Mouse (Mus musculus): Measurements from ENCODE around the gene Hsd11b2.

The Hsd11b2 gene

DNA sequence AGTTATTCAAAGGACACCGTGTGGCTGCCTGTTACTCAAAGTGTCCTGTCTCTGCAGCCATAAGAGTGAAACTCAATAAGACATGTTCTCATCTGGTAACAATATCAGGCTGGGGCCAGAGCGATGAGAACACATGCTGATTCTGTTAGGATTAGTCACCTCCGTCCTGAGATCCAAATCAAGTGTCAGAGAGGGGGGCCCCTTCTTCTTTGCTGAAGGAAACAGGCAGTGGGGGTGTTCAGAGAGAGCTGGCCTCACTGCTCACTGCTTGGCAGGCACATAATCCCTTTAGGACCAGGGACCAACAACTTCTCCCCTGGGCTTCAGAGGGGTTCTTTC lies 34.6 kb upstream of the Hsd11b2 start:
- no peak for DNase-seq (ENCODE audit: low read depth, low spot score)

DNA sequence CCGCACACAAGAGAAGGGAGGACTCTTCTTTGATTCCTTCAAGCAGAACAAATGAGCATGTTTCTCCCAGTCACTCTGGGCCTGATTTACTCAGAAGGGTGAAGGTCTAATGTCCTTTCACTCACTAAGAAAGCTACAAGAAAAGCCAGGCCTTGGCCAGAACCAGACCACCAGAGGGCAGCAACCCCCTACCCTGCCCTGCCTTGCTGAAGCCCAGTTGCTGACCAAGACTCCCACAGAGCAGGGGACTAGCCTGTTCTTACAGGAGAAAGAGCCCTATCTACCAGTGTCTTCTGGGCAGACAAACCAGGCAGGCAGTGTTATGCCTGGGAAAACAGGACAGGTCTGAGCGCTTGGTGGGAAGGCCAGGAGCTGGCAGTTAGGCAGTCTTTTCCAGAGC lies 34.2 kb upstream of the Hsd11b2 start:
- peak; percentile 24 for DNase-seq (ENCODE audit: low read depth, low spot score)

DNA sequence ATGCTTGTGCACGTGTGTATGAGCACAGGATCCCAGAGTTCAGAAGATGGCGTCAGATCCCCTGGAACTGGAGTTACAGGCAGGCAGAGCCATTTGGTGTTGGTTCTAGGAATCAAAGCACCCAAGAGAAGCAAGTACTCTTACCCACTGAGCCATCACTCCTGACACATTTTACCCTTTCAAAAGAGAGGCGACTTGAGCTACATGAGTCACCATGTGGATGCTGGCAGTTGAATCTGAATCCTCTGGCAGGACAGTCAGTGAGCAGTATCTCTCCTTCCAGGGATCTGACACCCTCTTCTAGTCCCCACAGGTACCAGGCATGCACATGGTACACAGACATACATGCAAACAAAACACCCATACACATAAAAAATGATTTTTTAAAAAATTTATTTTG lies 30.5 kb upstream of the Hsd11b2 start:
- DNase-seq (ENCODE audit: low read depth, low spot score): no peak

DNA sequence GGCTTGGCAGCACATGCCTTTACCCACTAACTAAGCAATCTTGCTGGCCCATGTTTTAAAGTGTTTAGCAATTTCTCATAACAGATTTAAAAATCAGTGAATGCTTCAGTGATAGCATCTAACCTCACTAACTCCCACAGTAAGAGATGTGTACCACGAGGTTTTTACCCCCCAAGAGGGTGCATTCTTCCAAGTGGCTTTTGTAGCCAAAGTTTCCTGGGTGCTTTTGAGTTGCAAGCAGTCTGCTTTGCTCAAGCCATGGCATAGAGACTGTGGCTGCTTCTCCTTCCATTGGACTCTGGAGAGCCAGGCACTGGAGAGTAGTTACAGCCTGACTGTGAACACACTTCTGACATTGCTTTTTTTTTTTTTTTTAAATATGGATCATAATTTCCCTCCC lies 29.3 kb upstream of the Hsd11b2 start:
- DNase-seq (ENCODE audit: low read depth, low spot score): no peak

DNA sequence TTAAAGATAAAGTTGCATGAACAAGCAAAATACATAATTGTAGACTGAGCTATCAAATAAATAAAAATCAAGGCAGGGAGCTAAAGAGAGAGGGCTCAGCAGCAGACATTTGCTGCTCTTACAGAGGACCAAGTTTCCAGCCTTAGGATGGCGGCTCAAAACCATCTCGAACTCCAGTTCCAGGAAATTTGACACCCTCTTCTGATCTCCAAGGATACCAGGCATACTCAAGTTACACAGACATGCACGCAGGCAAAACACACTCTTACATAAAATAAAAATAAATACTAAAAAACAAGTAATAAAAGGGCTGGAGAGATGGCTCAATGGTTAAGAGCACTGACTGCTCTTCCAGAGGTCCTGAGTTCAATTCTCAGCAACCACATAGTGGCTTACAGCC lies 25.1 kb upstream of the Hsd11b2 start:
- DNase-seq (ENCODE audit: low read depth, low spot score): no peak

DNA sequence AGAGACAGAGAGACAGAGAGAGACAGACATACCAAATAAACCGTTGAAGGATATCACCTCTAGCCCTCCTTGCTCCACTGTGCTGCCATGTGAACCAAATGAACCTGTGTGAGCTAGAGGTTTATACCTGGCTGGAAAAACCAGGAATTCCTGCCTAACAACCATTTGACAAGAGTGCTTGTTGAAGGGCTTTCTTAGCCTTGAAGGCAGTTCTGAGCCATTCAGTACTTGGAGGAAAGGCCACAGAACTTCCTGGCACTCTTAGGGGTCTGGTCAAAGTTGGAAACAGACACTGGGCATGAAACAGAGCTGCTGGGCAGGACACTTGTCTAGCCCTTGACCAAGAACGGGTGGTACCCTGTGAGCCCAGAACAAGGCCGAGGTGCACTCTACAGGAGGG lies 24.0 kb upstream of the Hsd11b2 start:
- DNase-seq (ENCODE audit: low read depth, low spot score): no peak

DNA sequence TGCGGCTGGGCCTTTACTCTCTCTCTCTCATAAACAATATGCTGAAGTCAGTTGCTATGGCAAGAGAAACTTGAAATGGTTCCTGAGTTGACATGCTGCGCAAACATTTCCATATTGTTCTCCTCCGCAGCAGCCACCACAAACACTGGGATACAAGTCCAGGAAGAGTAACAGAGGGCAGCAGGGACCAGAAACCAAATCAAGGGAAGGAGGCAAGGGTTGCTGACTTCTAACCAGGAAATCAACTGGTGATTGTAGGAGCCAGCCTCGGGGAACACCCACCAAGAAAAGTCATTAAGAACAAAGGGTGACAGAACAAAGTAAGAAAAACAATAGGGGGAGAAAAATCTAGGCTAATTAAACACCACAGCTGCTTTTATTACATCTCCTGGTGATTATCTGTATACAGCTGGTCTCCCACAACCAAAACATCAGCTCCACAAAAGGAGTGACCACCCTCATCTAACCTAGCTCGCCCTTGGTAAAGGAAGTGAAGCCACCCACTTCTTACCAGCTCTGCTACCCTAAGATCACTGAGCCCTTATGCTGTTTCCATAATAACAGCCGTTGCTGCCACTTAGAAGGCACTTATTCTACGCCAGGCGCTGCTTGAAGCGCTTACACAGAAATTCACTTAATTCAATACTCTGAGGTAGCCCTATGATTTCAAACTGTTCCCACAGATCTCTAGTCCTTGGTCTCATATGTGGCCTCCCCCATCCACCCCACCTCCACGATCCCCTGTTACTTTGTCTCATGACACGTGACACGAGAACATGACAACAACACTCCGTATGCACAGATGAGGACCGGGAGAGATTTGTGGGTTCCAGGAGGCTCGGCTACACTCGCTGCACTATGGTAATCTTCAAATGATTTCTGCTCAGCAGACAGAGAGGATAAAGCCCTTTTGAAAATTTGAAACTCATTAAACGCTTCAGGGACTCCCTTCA lies 22.9 kb upstream of the Hsd11b2 start:
- no peak for DNase-seq (ENCODE audit: low read depth, low spot score)

DNA sequence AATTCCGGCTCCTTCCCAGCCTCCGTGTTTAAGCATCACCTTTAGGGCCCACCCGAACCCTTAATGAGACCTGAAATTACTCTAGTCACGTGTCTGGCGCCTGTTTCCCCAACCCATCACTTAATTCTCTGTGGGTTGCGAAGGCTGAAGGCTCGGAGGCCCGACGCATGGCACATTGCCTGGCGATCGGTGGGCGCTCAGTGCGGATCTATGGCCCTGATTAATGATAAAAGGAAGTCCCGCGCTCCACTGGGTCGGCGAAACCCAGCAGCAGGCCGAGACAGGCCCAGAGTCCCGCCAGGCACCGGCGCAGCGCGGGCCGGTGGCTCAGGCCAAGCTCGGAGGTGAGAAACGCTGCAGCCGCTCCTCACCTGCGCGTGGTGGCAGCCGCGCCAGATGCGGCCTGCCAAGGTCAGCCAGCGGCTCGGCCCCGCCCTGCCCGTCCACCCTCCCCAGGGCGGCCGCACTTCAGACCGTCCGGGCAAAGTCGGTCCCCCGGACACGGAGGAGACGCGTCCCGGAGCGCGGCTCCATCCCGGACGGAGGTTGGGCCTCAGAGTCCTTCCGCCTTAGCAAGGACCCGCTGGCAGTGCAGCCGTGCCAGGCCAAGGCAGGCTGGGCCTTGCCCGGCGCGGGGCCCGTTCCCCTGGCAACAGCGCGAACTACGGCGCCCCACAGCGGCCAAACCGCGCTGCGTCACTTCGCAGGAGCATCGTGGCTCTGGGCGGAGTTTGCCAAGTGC lies 21.9 kb upstream of the Hsd11b2 start, which contains the start of gene Zdhhc1:
Gene Zdhhc1 (minus strand): TSS at position 464 of the 742 bp plus-strand sequence.
- peak; percentile 83 for DNase-seq (ENCODE audit: low read depth, low spot score)

DNA sequence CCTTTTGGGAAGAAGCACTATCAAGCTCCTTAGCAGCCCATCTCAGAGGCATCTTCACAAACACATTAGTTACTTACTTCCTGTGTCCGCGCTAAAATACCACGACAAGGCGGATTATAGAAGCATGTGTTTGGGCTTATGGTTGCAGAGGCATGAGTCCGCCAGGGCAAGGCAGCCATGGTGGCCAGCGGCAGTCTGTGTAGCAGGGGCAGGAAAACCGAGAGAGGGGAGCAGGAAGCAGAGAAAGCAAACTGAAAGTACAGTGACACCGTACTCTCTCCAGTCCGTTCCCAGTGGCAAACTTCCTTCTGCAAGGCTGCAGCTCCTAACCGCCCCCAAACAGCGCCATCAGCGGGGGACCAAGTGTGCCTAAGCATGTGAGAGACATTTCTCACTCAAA lies 18.8 kb upstream of the Hsd11b2 start:
- DNase-seq (ENCODE audit: low read depth, low spot score): no peak

DNA sequence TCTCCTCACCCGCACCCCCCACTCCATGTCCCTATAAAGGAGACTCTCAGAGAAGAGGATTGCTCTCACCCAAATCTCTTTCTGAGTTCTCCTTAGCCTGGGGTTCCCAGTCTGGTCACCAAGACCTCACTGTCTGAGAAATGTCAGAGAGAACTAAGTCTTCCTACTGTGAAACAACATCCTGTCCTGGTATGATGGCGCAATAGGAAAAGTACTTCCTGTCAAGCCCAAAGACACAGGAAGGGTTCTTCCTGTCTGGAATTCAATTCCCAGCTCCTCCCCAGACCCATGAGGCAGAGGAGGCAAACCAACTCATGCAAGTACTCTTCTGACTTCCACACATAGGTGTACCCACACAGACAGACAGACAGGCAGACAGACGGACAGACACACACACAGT lies 13.9 kb upstream of the Hsd11b2 start:
- no peak for DNase-seq (ENCODE audit: low read depth, low spot score)

DNA sequence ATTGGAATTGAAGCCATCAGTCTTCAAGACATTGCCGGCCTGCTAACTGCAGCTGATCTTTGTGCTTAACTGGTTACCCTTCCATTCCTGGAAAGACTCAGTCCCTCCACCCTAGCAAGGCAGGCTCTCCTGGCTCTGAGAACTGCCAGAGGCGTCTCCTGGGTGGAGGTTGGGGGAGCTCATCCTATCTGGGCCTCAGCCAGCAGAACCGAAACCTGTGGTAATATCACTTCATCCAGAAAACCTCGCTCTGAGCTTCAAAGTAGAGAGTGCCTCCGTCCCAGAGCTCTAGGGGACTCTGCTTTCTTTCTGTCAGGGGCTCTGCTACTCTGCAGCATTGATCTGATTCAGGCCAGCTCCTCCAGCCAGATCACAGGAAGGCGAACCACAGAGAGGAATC lies 11.6 kb upstream of the Hsd11b2 start:
- no peak for DNase-seq (ENCODE audit: low read depth, low spot score)

DNA sequence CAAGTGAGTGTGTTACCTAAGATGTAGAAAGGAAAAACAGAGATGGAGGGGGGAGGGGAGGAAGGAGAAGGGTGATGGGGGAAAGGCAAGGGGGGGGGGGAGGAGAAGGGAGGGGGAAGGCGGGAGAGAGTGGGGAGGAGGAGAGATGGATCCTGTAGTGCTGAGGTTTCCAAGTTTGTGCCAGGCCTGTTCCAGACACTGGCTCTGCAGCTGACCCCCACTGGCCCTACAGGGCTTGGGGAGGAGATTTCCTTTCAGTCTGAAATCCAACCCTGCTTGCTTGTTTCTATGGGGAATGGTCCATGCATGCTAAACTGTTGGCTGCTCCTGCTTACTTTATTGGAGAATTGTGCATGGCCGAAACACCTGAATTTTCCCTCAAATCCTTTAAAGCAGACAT lies 9.8 kb upstream of the Hsd11b2 start:
- no peak for DNase-seq (ENCODE audit: low read depth, low spot score)

DNA sequence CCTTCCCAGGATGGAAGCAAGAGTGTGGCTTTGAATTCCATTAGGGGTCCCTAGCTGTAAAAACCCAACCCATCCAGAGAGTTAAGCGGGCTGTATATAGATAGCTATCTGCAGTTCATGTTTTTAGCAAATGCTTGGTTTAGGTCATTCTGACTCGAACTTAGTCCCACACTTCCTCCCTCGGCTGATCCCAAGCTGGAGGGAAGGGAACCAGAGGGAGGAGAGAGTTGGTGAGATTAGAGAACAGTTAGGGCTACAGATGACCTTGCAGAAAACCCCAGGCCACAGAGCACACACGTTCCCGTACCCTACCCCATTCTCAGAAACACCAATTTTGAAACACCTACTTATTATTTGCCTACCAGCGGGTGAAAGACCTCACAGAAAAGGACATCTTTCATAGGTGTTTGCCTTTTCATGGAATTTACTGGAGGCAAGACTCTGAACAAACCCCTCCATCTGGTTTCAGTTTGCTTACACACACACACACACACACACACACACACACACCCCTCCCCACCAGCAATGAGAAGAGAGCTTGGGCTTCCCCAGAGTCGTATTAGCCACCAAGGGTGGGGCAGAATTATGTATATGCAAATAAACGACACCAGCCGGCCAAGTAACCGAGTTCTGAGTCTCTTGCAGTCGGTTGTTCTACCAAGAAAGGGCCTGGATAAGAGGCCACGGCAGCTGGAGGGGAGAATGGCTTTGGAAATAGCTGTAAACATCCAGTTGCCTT lies 8.4 kb upstream of the Hsd11b2 start:
- DNase-seq (ENCODE audit: low read depth, low spot score): no peak

DNA sequence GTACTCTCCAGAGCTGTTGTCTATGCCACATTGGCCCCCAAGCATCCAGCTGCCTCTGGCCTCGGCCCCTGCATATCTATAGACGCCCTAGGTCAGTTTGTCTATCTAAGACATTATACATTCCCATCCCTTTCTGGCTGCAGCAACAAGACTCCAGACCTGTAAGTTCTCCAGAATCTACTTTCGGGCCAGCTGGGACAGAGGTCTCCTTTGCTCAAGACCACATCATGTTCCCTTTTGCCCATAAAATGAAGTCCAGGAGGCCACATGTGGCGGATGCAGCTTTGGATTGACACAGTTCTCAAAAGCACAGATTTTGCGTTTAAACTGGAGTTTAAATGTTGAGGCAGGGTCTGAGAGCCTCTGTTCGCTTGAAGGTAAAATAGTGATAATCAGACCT lies 4.4 kb upstream of the Hsd11b2 start:
- no peak for DNase-seq (ENCODE audit: low read depth, low spot score)

DNA sequence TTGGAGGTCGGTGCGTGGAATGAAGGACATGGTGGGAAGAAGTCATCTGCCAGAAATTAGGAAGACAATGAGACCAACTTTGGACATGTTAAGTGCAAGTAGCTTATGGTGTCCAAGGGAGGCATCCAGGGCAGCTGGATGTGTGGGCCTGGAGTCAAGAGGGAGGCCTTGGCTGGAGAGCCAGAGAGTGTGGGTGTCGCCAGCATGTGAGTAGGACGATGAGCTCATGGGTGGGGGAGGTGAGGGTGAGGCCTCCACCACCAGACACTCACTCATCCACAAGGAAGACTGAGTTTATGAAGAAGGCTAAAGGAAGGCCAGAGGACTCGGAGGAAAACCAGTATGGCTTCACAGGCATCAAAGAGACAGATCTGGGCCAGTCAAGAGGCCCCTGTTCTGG lies 3.9 kb upstream of the Hsd11b2 start:
- no peak for DNase-seq (ENCODE audit: low read depth, low spot score)

DNA sequence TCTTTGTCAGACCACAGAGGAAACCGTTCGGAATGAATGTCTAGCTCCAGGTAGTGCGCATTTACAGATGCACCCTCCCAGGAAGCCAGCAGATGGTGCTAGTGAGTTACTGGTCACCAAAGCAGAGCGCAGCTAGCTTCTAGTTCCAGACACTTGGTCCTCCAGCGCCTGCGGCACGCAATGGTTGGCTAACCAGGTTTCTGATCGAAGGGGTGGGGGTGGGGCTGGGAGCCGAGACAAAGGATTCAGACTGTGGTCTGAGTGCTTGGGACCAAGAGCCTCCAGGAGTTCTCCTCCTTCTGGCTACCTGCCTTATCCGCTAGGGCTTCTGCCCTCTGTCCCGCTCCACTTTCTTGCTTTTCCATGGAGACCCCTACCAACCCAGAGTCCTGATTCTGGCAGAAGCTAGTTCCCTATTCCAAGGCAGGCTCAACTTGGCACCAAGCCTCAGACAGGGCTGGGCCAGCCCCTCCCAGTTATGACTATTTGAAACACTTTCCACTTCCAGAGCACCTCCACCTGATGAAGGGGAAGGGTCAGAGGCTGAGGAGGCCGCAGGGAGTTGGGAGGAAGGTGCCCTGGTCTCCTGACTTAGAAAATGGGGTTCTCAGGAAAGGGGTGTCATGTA lies 2.4 kb upstream of the Hsd11b2 start:
- peak; percentile 82 for DNase-seq (ENCODE audit: low read depth, low spot score)

DNA sequence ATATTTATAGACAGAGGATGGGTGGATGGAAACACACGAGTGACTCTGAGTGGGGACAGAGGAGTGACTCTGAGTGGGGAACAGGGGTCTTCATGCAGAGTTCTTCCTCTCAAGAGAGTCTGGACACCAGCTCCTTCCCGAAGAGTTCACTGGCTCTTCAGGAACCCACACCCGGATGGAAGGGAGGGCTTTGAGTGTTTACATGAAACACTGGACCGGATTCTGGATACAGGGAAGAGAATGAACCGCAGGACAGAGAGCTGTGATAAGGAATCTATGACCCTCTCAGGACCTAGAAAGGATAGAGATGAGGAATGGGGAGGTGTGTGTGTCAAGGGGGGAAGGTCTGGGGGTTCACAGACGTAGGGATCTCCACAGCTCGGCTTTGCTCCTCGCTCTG lies 1.2 kb upstream of the Hsd11b2 start:
- no peak for DNase-seq (ENCODE audit: low read depth, low spot score)

DNA sequence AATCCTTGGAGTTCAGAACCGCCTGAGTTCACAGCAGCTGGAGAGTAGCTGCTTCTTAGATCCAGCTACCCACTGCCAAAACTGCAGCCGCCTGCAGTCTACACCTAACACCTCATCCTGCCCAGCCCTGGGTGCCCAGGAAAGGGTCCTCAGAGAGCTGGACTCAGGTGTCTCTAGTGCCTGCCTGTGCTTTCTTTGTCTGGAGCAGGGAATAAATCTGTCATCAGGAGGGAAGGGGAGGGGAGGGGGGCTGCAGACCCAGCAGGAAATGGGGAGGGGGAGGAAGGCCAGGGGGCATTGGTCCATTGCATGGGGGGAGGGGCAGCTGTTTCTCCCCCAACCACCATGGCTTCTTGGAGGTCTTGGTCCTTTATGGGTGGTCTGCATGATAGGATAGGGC lies 1.0 kb downstream of the Hsd11b2 start:
- DNase-seq (ENCODE audit: low read depth, low spot score): no peak

DNA sequence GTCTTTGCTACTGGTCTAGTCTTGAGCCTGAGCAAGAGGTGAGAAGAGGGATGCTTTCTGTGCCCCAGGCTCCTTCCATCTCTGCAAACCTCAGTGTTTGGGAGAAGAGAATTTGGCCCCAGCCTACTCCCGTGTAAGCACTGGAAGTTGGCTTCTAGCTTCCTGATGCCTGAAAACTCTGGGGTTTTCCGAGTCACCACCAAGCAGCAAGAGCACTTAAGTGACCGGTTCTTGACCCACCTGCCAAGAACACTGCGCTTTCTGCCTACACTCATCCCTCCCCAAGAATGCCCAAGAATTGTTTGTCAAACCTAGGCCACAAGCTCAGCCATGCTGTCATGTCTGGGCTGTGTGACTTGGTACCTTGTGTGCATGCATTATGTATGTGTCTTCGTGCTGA lies 2.0 kb downstream of the Hsd11b2 start:
- no peak for DNase-seq (ENCODE audit: low read depth, low spot score)

DNA sequence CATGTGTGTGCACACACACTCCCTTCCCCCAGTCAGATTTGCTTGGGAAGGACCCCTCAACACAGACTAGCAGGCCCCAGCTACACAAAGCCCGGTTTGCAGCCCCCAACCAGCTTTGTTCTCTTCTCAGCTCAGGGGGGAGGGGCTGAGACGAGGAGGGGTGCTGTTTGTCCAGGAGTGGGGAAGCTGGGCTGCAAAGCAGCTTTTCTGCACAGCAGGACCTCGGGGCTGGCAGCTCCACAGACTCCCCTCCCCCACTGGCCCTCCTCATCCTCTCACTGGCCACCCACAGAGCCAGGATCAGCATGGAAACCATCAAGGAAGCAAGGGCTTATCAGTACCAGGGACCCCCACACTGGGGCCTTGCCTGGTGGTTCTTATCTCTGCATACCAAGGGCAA lies 2.5 kb downstream of the Hsd11b2 start:
- no peak for DNase-seq (ENCODE audit: low read depth, low spot score)

DNA sequence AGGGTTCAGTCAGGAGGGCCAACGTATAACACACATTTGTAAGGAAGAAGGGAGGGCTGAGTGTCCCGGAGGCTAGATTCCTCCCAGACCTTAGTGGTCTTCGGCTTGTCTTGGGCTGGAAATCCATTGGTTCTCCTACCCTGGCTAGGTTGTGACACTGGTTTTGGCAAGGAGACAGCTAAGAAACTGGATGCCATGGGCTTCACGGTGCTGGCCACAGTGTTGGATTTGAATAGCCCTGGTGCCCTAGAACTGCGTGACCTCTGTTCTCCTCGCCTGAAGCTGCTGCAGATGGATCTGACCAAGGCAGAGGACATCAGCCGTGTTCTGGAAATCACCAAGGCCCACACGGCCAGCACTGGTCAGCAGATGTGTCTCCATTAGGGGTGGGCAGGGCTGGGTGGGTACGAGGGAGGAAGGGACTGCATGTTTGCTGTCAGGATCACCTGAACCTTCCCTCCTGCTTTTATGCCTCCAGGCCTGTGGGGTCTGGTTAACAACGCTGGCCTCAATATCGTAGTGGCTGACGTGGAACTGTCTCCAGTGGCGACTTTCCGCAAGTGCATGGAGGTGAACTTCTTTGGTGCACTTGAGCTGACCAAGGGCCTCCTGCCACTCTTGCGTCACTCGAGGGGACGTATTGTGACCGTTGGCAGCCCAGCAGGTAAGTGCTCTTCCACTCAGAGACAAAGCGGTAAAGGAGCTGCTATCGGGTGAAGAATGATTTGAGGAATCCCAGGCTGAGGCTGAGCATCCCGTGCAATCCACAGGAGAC lies 3.6 kb downstream of the Hsd11b2 start:
- DNase-seq (ENCODE audit: low read depth, low spot score): no peak

Data from CD4-positive, CD25-positive, alpha-beta regulatory T cell, adult 2 months (primary cell).